Mouse (Mus musculus) fat pad, adult 2 months (tissue): ENCODE measurements around the gene Myh11.

Source experiments
- DNase-seq: peaks from one replicate; pipeline ENCODE4 v3.0.0-alpha.2; 2011; ENCODE audit warnings: low read depth, low spot score; ENCODE audit errors: extremely low read depth

Myh11 gene

DNA sequence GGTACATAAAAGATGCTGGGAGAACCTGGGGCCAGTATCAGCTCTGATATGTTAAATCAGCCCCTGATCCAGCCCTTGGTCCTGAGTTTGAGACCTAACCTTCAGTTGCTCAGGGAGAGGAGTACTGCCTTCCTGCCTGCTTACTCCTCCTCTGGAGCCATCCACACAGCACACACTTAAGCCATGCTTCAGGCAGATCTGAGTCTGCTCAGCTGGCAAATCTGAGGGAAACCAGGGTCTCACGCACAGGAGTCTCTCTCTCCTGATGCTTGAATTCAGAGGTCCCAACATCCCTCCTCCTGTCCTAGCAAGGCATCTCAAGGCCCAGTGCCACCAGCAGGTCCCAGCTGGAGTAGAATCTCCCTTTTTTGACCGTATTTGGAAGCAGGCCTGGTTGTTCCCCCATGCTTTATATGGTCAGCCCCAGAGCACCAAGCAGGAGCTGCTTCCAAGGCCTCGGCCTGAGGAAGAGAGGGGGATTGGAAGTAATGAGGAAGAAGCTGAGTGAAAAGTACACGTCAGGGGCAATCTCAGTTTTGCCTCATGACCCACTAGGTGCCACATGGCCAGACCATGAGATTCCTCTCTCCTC is 18.7 kb downstream of the Myh11 start:
- no peak for DNase-seq

- no peak for DNase-seq
These were observed 25.8 kb downstream of the Myh11 start for GRCm38 (mm10) chr16:14265203-14265920.

GRCm38 (mm10) chr16:14264504-14264903 is 26.7 kb downstream of the Myh11 start:
- no peak for DNase-seq

DNA sequence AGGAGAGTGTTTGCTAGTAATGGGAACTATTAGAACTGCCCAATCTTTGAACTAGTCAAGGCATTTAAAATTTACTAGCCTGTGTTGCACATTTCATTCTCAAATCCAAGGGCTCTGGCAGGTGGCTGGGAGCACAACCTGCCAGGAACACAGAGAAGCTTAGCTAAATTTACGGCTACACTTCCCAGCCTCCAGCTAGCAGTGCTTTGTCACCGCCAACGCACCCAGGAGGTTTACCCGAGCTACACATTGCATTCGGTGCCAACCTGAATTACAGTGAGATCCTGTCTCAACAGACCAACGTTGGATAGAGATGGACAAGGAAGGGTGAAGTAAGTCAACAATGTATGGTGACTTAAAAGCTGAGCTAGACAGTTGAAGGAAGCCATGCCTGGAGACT is 27.9 kb downstream of the Myh11 start:
- peak; percentile 78 for DNase-seq

- DNase-seq = no peak
These were observed 28.8 kb downstream of the Myh11 start for GRCm38 (mm10) chr16:14262410-14262809.

DNA sequence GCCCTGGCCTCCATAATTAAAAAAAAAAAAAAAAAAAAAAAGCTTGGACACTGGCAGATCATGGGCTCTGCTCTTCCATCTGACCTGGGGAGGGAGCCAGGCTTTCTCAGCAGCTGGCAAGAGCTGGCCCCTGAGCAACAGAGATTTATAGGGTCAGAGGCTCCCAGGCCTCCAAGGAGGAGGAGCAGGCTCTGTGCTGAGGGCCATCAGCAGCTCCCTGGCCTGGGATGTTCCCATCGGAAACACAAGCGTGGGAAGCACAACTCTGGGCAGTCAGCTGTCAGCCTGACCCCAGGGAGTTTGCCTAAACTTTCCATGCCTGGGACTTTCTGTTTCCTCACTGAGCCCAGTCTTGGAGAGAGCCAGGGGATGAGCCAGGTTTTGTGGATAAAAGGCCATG is 32.3 kb downstream of the Myh11 start:
- no peak for DNase-seq

DNA sequence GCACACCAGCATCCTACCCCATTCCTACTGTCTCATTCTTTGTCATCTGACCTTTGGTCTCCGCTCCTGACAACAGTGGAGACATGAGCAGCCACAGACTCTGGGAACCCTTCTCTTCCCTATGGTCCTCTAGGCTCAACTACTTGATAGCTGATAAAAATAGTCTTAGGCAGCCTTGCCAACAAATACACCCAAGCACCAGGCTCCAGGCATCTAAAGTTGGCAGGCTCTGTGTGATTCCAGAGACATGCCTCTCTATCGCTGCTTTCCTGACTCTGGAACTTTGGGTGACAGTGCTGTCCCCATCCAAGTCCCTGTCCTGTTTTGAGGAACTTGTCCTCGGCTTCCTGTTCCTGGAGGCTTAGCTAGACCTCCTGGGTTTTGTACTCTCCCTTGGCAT is 37.6 kb downstream of the Myh11 start:
- no peak for DNase-seq

- no peak for DNase-seq
These were observed 38.3 kb downstream of the Myh11 start for GRCm38 (mm10) chr16:14252877-14253276.

DNA sequence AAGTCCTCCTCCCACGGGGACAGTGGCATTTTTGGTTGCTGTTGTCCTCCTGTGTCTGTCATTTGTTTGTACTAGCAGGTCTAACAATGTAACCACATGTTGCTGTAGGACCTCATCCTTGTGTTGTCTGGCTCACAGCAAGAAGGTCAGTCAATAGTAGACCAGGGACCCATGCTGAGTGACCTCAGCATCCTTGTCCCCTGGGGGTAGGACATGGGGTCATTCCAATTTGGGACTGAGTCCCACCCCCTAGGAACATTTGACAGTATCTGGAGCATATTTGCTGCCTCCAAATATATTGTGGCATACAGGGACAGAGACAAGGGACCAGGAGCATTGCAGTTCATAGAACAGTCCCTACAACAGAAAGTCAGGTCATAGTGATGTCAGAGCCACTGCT is 41.3 kb downstream of the Myh11 start:
- no peak for DNase-seq

- DNase-seq = no peak
These were observed 48.6 kb downstream of the Myh11 start for GRCm38 (mm10) chr16:14242553-14242952.

GRCm38 (mm10) chr16:14242059-14242458 is 49.1 kb downstream of the Myh11 start:
- no peak for DNase-seq

GRCm38 (mm10) chr16:14237100-14237723 is 54.0 kb downstream of the Myh11 start:
- no peak for DNase-seq

DNA sequence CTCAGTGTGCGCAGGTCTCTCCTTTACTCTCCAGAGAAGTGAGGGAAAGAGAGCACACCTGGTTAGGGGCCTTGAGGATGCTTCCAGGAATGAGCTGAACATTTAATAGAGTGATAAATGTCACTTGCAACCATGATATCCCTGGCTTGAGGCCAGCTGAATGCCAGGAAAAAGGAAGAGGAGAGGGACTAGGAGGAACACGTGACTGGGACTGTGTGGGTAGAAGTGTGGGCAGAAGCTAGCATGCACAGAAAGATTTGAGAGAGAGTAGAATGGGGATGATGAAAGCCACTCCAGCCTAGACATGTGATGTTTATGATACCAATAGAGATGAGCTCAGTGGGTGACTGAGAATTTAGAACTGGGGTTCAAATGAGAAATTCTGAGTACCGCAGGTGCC is 76.0 kb downstream of the Myh11 start:
- no peak for DNase-seq

GRCm38 (mm10) chr16:14198798-14199197 is 92.4 kb downstream of the Myh11 start:
- DNase-seq = no peak

DNA sequence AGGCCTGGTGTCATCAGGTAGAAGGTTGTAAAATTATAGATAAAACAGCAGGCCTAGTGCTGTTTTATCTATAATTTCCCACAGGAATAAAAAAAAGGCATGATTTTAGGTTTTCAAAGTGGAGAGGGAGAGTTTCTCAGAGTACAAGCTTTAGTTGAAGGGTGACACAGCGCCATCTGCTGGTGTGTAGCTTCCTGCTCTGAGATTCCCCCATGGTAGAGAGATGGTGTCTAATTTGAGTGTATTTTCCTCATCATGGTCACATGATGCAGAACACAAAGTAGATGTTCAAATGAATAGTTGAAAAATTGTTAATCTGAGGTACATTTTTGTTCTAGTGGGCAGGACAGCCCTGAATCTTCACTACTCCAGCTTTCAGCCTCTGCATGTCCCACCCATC is 95.7 kb downstream of the Myh11 start:
- no peak for DNase-seq

GRCm38 (mm10) chr16:14194164-14194950 is 96.8 kb downstream of the Myh11 start:
- no peak for DNase-seq

DNA sequence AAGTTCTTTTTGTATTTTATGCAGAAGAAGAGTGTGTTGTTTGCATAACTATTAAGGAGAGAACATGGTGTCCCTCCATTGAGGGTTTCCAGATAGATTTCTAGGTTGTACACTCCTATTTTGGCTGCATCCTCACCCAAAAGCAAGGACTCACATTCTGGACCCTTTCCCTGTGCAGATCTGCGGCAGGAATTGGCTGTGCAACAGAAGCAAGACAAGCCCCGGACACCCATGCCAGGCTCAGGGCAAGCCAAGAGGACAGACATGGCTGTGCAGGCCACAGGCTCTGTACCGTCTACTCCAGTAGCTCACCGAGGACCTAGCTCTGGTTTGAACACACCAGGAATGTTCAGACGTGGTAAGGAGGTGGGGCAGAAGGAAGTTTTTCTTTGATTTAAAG is 105.7 kb downstream of the Myh11 start:
- no peak for DNase-seq

GRCm38 (mm10) chr16:14183856-14184255 is 107.3 kb downstream of the Myh11 start:
- no peak for DNase-seq

GRCm38 (mm10) chr16:14182360-14182759 is 108.8 kb downstream of the Myh11 start:
- no peak for DNase-seq

GRCm38 (mm10) chr16:14180163-14180733 is 110.9 kb downstream of the Myh11 start:
- no peak for DNase-seq

- DNase-seq = no peak
These were observed 113.1 kb downstream of the Myh11 start for GRCm38 (mm10) chr16:14178041-14178440.
